Mouse (Mus musculus) heart, adult 2 months (tissue): Measurements from ENCODE around the gene Nwd1. TPM values are rescaled to one million over a fixed set of nuclear protein-coding genes. Genes with fewer than 3 reads are reported as not detected.

Source experiments
- DNase-seq, 2 experiments: peaks; one replicate each; pipeline ENCODE4 v3.0.0; 2021
- H3K27ac ChIP-seq: fragments of 200-600 bp; 2 replicates; pipeline ENCODE4 v1.8.1; 2022
- H3K27me3 ChIP-seq: fragments of 200-500 bp; 2 replicates; pipeline ENCODE4 v1.6.1; 2012; ENCODE audit warnings: mild to moderate bottlenecking, low read length, inconsistent platforms, mixed read lengths; ENCODE audit not compliant: control insufficient read depth, insufficient read depth
- H3K36me3 ChIP-seq: fragments of 200-500 bp; 2 replicates; pipeline ENCODE4 v1.6.1; 2012; ENCODE audit warnings: low read length, inconsistent platforms; ENCODE audit not compliant: control insufficient read depth, insufficient read depth
- H3K4me1 ChIP-seq: fragments of 200-500 bp; 2 replicates; pipeline ENCODE4 v1.6.1; 2011; ENCODE audit warnings: low read length; ENCODE audit not compliant: control insufficient read depth, insufficient read depth
- H3K4me3 ChIP-seq: fragments of 200-600 bp; 2 replicates; pipeline ENCODE4 v1.8.1; 2022
- H3K79me2 ChIP-seq: fragments of 200-500 bp; replicated peaks from 2 replicates; pipeline ENCODE4 v1.6.1; 2012; ENCODE audit warnings: mild to moderate bottlenecking, inconsistent platforms, low read length, moderate library complexity, mixed read lengths; ENCODE audit not compliant: control insufficient read depth, insufficient read depth
- H3K9ac ChIP-seq: fragments of 200-500 bp; 2 replicates; pipeline ENCODE4 v1.6.1; 2012; ENCODE audit warnings: low read depth, mild to moderate bottlenecking, control low read depth, inconsistent platforms, low read length, mixed read lengths
- CTCF ChIP-seq: fragments of 200-600 bp; IDR thresholded peaks from 2 replicates; pipeline ENCODE4 v1.8.1; 2022; ENCODE audit warnings: antibody characterized with exemption, mild to moderate bottlenecking, moderate library complexity
- EP300 ChIP-seq: fragments of 200-500 bp; IDR thresholded peaks from 2 replicates; pipeline ENCODE4 v1.6.1; 2011; ENCODE audit warnings: low read depth, low read length, control low read depth; ENCODE audit not compliant: insufficient read depth
- POLR2A ChIP-seq: fragments of 200-500 bp; IDR thresholded peaks from 2 replicates; pipeline ENCODE4 v1.6.1; 2011; ENCODE audit warnings: mild to moderate bottlenecking, low read depth, low read length, control low read depth; ENCODE audit not compliant: insufficient read depth
- WGBS: fragments of 180-500 bp; shearing (Covaris S2); methylation state at CpG from one replicate; pipeline ENCODE4 v1.1.7; 2018; 5-methylcytosine and 5-hydroxymethylcytosine counted together
- intact Hi-C: fragments of 180-260 bp; cut with DNase I; formaldehyde crosslinking; loops from one replicate; pipeline ENCODE4 v1.15.1; 2025
- polyA plus RNA-seq: library from polyadenylated mRNA; depleted of rRNA; stranded (reverse); fragments of >200 nt; gene quantifications from 2 replicates; pipeline ENCODE4 v1.2.3, GENCODE M21; 2012
- total RNA-seq, 2 experiments: library from RNA; stranded (reverse); gene quantifications; 2 replicates each; pipeline ENCODE4 v1.2.3; 2021

The Nwd1 gene
- total and polyA plus RNA-seq, 3 experiments, result 0.25 to 0.29 (median 0.27) TPM

- no peak overlapping the region for H3K9ac ChIP-seq
- H3K27me3 ChIP-seq, result no peaks in the 10 kb centered on the region
- no peaks in the 10 kb centered on the region for H3K79me2 ChIP-seq
- H3K36me3 ChIP-seq, result no peaks in the 10 kb centered on the region
- no peaks in the 10 kb centered on the region for H3K4me1 ChIP-seq
- 87% methylated on average over 3 of the region's 3 CpGs for WGBS
- DNase-seq, result no peak
- intact Hi-C loops, result no loop called here
- no peak overlapping the region for H3K27ac ChIP-seq
- TF ChIP-seq CTCF (no peak), POLR2A (no peak), EP300 (no peak)
- H3K4me3 ChIP-seq, result no peak overlapping the region
Observed at GRCm38 (mm10) chr8:72655522-72655912, 9.0 kb downstream of the Nwd1 start.

- TF ChIP-seq CTCF (peak; percentile 22; the same call in 1 of the 2 replicates), POLR2A (no peak), EP300 (no peak)
- intact Hi-C loops, result no loop called here
- Histone ChIP-seq H3K36me3 (no peaks in the 10 kb centered on the region), H3K4me1 (no peaks in the 10 kb centered on the region), H3K9ac (no peak overlapping the region), H3K27me3 (no peaks in the 10 kb centered on the region), H3K4me3 (no peak overlapping the region), H3K79me2 (no peaks in the 10 kb centered on the region), H3K27ac (no peak overlapping the region)
- 92% methylated on average over 2 of the region's 2 CpGs for WGBS
- no peak for DNase-seq
Observed at GRCm38 (mm10) chr8:72659967-72660366, 13.5 kb downstream of the Nwd1 start.

- no peak for DNase-seq
- no peaks in the 10 kb centered on the region for H3K79me2 ChIP-seq
- H3K36me3 ChIP-seq, result no peaks in the 10 kb centered on the region
- no peak overlapping the region for H3K27ac ChIP-seq
- intact Hi-C loops, result no loop called here
- no peaks in the 10 kb centered on the region for H3K27me3 ChIP-seq
- WGBS, result 69% methylated on average over 3 of the region's 3 CpGs
- H3K4me1 ChIP-seq, result no peaks in the 10 kb centered on the region
- H3K4me3 ChIP-seq, result no peak overlapping the region
- no peak overlapping the region for H3K9ac ChIP-seq
- TF ChIP-seq EP300, result no peak
- TF ChIP-seq POLR2A, result no peak
- TF ChIP-seq CTCF, result no peak
Observed at GRCm38 (mm10) chr8:72664107-72664652, 17.7 kb downstream of the Nwd1 start.

GRCm38 (mm10) chr8:72664757-72665156, 18.2 kb downstream of the Nwd1 start:
- intact Hi-C loops, result no loop called here
- no peak overlapping the region for H3K9ac ChIP-seq
- no peak overlapping the region for H3K4me3 ChIP-seq
- TF ChIP-seq POLR2A (no peak), CTCF (no peak), EP300 (no peak)
- DNase-seq, result no peak
- no peaks in the 10 kb centered on the region for H3K36me3 ChIP-seq
- no peaks in the 10 kb centered on the region for H3K4me1 ChIP-seq
- WGBS, result 60% methylated on average over 5 of the region's 5 CpGs
- no peak overlapping the region for H3K27ac ChIP-seq
- no peaks in the 10 kb centered on the region for H3K27me3 ChIP-seq
- H3K79me2 ChIP-seq, result no peaks in the 10 kb centered on the region

- Histone ChIP-seq H3K27ac (no peak overlapping the region), H3K36me3 (no peaks in the 10 kb centered on the region), H3K4me1 (no peaks in the 10 kb centered on the region), H3K9ac (no peak overlapping the region), H3K79me2 (no peaks in the 10 kb centered on the region), H3K27me3 (no peaks in the 10 kb centered on the region), H3K4me3 (no peak overlapping the region)
- DNase-seq, result no peak
- 69% methylated on average over 5 of the region's 5 CpGs for WGBS
- intact Hi-C loops, result no loop called here
- no peak for TF ChIP-seq POLR2A
- TF ChIP-seq EP300, result no peak
- TF ChIP-seq CTCF, result no peak
Observed at GRCm38 (mm10) chr8:72665405-72665804, 18.9 kb downstream of the Nwd1 start.

GRCm38 (mm10) chr8:72668925-72669324, 22.4 kb downstream of the Nwd1 start:
- no peaks in the 10 kb centered on the region for H3K36me3 ChIP-seq
- TF ChIP-seq POLR2A (no peak), CTCF (0 out of 2 replicates have a peak, but pooled peaks have one; percentile 10)
- no peak overlapping the region for H3K27ac ChIP-seq
- no peak for DNase-seq
- no peak overlapping the region for H3K9ac ChIP-seq
- intact Hi-C loops, result no loop called here
- H3K27me3 ChIP-seq, result no peaks in the 10 kb centered on the region
- no peaks in the 10 kb centered on the region for H3K79me2 ChIP-seq
- no peak overlapping the region for H3K4me3 ChIP-seq
- no peaks in the 10 kb centered on the region for H3K4me1 ChIP-seq
